Mouse (Mus musculus) thymus, adult 2 months (tissue): ENCODE data around the gene Dlg4. TPM values are rescaled to one million over a fixed set of nuclear protein-coding genes. Genes with fewer than 3 reads are reported as not detected.
A peak's percentile ranks its signal among the peaks of the same experiment; 100 is the strongest.

ENCODE experiments used
- DNase-seq: peaks from one replicate; pipeline ENCODE4 v3.0.0; 2021
- H3K27ac ChIP-seq: fragments of 200-500 bp; 2 replicates; pipeline ENCODE4 v1.5.1; 2012; ENCODE audit warnings: low read length, control low read depth; ENCODE audit not compliant: control insufficient read depth, insufficient read depth
- H3K27me3 ChIP-seq: fragments of 200-500 bp; 2 replicates; pipeline ENCODE4 v1.6.1; 2012; ENCODE audit warnings: mild to moderate bottlenecking, low read length, moderate library complexity, mixed read lengths; ENCODE audit not compliant: control insufficient read depth, insufficient read depth
- H3K36me3 ChIP-seq: fragments of 200-500 bp; 2 replicates; pipeline ENCODE4 v1.6.1; 2012; ENCODE audit warnings: mild to moderate bottlenecking, low read length, moderate library complexity; ENCODE audit not compliant: control insufficient read depth, insufficient read depth
- H3K4me1 ChIP-seq: fragments of 200-500 bp; replicated peaks from 2 replicates; pipeline ENCODE4 v1.6.1; 2012; ENCODE audit warnings: low read length; ENCODE audit not compliant: control insufficient read depth, insufficient read depth
- H3K4me3 ChIP-seq: fragments of 200-500 bp; 2 replicates; pipeline ENCODE4 v1.5.1; 2012; ENCODE audit warnings: mild to moderate bottlenecking, low read length, control low read depth, moderate library complexity; ENCODE audit not compliant: control insufficient read depth, insufficient read depth
- CTCF ChIP-seq: fragments of 200-500 bp; IDR thresholded peaks from 2 replicates; pipeline ENCODE4 v1.5.1; 2012; ENCODE audit warnings: mild to moderate bottlenecking, control low read depth, low read length, moderate library complexity, borderline replicate concordance; ENCODE audit not compliant: control insufficient read depth, poor library complexity, insufficient read depth; ENCODE audit errors: extremely low read depth
- POLR2A ChIP-seq: fragments of 200-500 bp; IDR thresholded peaks from 2 replicates; pipeline ENCODE4 v1.6.1; 2012; ENCODE audit warnings: mild to moderate bottlenecking, low read length, control low read depth, moderate library complexity; ENCODE audit not compliant: control insufficient read depth, poor library complexity, insufficient read depth; ENCODE audit errors: extremely low read depth
- WGBS: fragments of 180-500 bp; shearing (Covaris S2); methylation state at CpG from one replicate; pipeline ENCODE4 v1.1.7; 2018; 5-methylcytosine and 5-hydroxymethylcytosine counted together
- polyA plus RNA-seq: library from polyadenylated mRNA; depleted of rRNA; stranded (reverse); fragments of >200 nt; gene quantifications from 2 replicates; pipeline ENCODE4 v1.2.3, GENCODE M21; 2012

Gene Dlg4
- polyA plus RNA-seq, 1 experiment, result 72.1 TPM

GRCm38 (mm10) chr11:70028401-70029129 lies 11.8 kb downstream of the Dlg4 start:
- Histone ChIP-seq H3K36me3 (peaks cover 24% of the 10 kb centered on the region), H3K27me3 (no peaks in the 10 kb centered on the region), H3K4me1 (peaks cover 42% of the 10 kb centered on the region), H3K4me3 (no peak overlapping the region), H3K27ac (no peak overlapping the region)
- TF ChIP-seq CTCF, result no peak
- no peak for TF ChIP-seq POLR2A
- WGBS, result 65% methylated on average over 12 of the region's 12 CpGs
- no peak for DNase-seq

GRCm38 (mm10) chr11:70029130-70029801 lies 12.5 kb downstream of the Dlg4 start:
- peak; percentile 71 for DNase-seq
- Histone ChIP-seq H3K4me1 (peaks cover 39% of the 10 kb centered on the region), H3K27me3 (no peaks in the 10 kb centered on the region), H3K27ac (peak overlapping the region; percentile 10; the same call in 1 of the 2 replicates), H3K4me3 (peak overlapping the region; percentile 0; the same call in 1 of the 2 replicates), H3K36me3 (peaks cover 24% of the 10 kb centered on the region)
- 21% methylated on average over 20 of the region's 20 CpGs for WGBS
- TF ChIP-seq CTCF (no peak), POLR2A (no peak)

GRCm38 (mm10) chr11:70029829-70030550 lies 13.2 kb downstream of the Dlg4 start:
- Histone ChIP-seq H3K36me3 (peaks cover 24% of the 10 kb centered on the region), H3K27ac (peak overlapping the region; percentile 10; the same call in 1 of the 2 replicates), H3K4me1 (peaks cover 36% of the 10 kb centered on the region), H3K27me3 (no peaks in the 10 kb centered on the region), H3K4me3 (0 out of 2 replicates have a peak overlapping the region, but pooled peaks have one; percentile 0)
- no peak for TF ChIP-seq POLR2A
- no peak for TF ChIP-seq CTCF
- WGBS, result 56% methylated on average over 11 of the region's 11 CpGs
- no peak for DNase-seq

GRCm38 (mm10) chr11:70030651-70031320 lies 14.0 kb downstream of the Dlg4 start:
- peaks cover 36% of the 10 kb centered on the region for H3K4me1 ChIP-seq
- H3K27ac ChIP-seq, result no peak overlapping the region
- H3K36me3 ChIP-seq, result peaks cover 24% of the 10 kb centered on the region
- TF ChIP-seq POLR2A (no peak), CTCF (no peak)
- H3K4me3 ChIP-seq, result no peak overlapping the region
- no peaks in the 10 kb centered on the region for H3K27me3 ChIP-seq
- DNase-seq, result no peak
- 97% methylated on average over 28 of the region's 28 CpGs for WGBS

- 98% methylated on average over 11 of the region's 11 CpGs for WGBS
- TF ChIP-seq POLR2A (no peak), CTCF (no peak)
- no peak for DNase-seq
- Histone ChIP-seq H3K27ac (no peak overlapping the region), H3K4me1 (peaks cover 36% of the 10 kb centered on the region), H3K27me3 (no peaks in the 10 kb centered on the region), H3K36me3 (peaks cover 24% of the 10 kb centered on the region), H3K4me3 (no peak overlapping the region)
These were observed 14.6 kb downstream of the Dlg4 start for GRCm38 (mm10) chr11:70031321-70031670.

- WGBS, result 75% methylated on average over 7 of the region's 7 CpGs
- Histone ChIP-seq H3K4me3 (no peak overlapping the region), H3K36me3 (peaks cover 12% of the 10 kb centered on the region), H3K27ac (no peak overlapping the region), H3K27me3 (no peaks in the 10 kb centered on the region), H3K4me1 (no peaks in the 10 kb centered on the region)
- TF ChIP-seq POLR2A, result no peak
- TF ChIP-seq CTCF, result no peak
- no peak for DNase-seq
These were observed 21.4 kb downstream of the Dlg4 start for GRCm38 (mm10) chr11:70038174-70038573.
